Mouse (Mus musculus) thymus, adult 2 months (tissue): ENCODE data around the gene Tacc2.

ENCODE experiments used
- CTCF ChIP-seq: fragments of 200-500 bp; IDR thresholded peaks from 2 replicates; pipeline ENCODE4 v1.5.1; 2012; ENCODE audit warnings: mild to moderate bottlenecking, control low read depth, low read length, moderate library complexity, borderline replicate concordance; ENCODE audit not compliant: control insufficient read depth, poor library complexity, insufficient read depth; ENCODE audit errors: extremely low read depth
- POLR2A ChIP-seq: fragments of 200-500 bp; IDR thresholded peaks from 2 replicates; pipeline ENCODE4 v1.6.1; 2012; ENCODE audit warnings: mild to moderate bottlenecking, low read length, control low read depth, moderate library complexity; ENCODE audit not compliant: control insufficient read depth, poor library complexity, insufficient read depth; ENCODE audit errors: extremely low read depth

DNA sequence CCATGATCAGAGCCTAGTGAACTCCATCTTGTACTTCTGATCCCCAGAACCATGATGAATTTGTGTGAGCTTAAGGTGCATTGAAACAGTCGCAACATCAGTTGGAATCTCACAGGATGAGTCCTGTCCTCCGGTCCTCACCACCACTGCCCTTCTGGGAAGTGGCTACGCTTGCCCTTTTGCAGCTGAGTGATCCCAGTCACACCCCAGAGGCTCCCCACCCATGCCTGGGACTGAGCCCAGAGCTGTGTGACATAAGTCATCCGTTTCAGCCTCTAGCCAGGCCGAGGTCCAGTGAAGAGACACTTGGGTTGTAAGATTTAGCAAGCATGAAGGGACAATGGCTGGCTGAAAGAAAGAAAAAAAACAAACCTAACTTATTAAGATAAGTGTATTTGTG, 227.8 kb downstream of the Tacc2 start:
- TF ChIP-seq CTCF (no peak), POLR2A (no peak)
